30 mouse cellular contexts compared by ENCODE assay signal in genomic region chr5:38302651-38303050, GRCm38 (mm10). TPM values are rescaled to one million over a fixed set of nuclear protein-coding genes. Genes with fewer than 3 reads are reported as not detected.
DNase-seq lines count a peak whose midpoint lies in the region; ATAC-seq and TF ChIP-seq lines count a peak whose summit lies in the region.
"Had no signal": no experiment of that assay in that cellular context is flagged by ENCODE, and none has a peak within 500 bp of the region (broad histone marks: within the 10 kb centered on the region; RNA-seq: fewer than 3 reads in every experiment).

No protein-coding gene starts in this region.

- H3K27ac ChIP-seq in hindbrain, embryonic 10.5 days = peak overlapping the region; percentile 62
- H3K27ac ChIP-seq in hindbrain, embryonic 14.5 days = no peak overlapping the region
- H3K27ac ChIP-seq: embryonic facial prominence, embryonic 13.5 days; hindbrain, embryonic 12.5 days; limb, embryonic 10.5 days; liver, embryonic 15.5 days; stomach, postnatal 0 days had no signal

- no peak for TF ChIP-seq POLR2A in brain, embryonic 14.5 days (IDR thresholded peaks at IDR 0.05; ENCODE audit: borderline replicate concordance, extremely low read depth, insufficient read depth, insufficient read length, poor library complexity, severe bottlenecking)

- no peak for ATAC-seq in hindbrain, embryonic 14.5 days (ENCODE audit: low FRiP score)
- ATAC-seq: activated CD4-positive, CD25-positive, alpha-beta regulatory T cell, adult 4 months; CD4-positive, CD25-positive, alpha-beta regulatory T cell, adult 4 months; forebrain, postnatal 0 days; inflammation-experienced regulatory T-cells, adult 6 months; Patski had no signal

- no peaks in the 10 kb centered on the region for H3K9me3 ChIP-seq in hindbrain, embryonic 10.5 days
- no peaks in the 10 kb centered on the region for H3K9me3 ChIP-seq in hindbrain, embryonic 14.5 days (ENCODE audit: control insufficient read depth, low read length)
- H3K9me3 ChIP-seq: embryonic facial prominence, embryonic 13.5 days; heart, embryonic 12.5 days; hindbrain, embryonic 12.5 days; limb, embryonic 10.5 days; liver, embryonic 15.5 days had no signal

- peaks cover 12% of the 10 kb centered on the region for H3K4me1 ChIP-seq in hindbrain, embryonic 10.5 days (replicated peaks)
- H3K4me1 ChIP-seq in hindbrain, embryonic 14.5 days (replicated peaks; ENCODE audit: control insufficient read depth, insufficient read depth, low read length) = no peaks in the 10 kb centered on the region
- H3K4me1 ChIP-seq: embryonic facial prominence, embryonic 13.5 days; heart, embryonic 12.5 days; hindbrain, embryonic 12.5 days; liver, embryonic 15.5 days had no signal

- no peak overlapping the region for H3K4me3 ChIP-seq in hindbrain, embryonic 10.5 days
- no peak overlapping the region for H3K4me3 ChIP-seq in hindbrain, embryonic 14.5 days (replicated peaks; ENCODE audit: low read length)
- H3K4me3 ChIP-seq: embryonic facial prominence, embryonic 13.5 days; heart, embryonic 12.5 days; hindbrain, embryonic 12.5 days; limb, embryonic 10.5 days; liver, embryonic 15.5 days had no signal

- peaks cover 5% of the 10 kb centered on the region for H3K27me3 ChIP-seq in hindbrain, embryonic 10.5 days (ENCODE audit: insufficient read depth, poor library complexity, severe bottlenecking)
- no peaks in the 10 kb centered on the region for H3K27me3 ChIP-seq in hindbrain, embryonic 14.5 days (ENCODE audit: control insufficient read depth, insufficient read depth, low read length)
- H3K27me3 ChIP-seq: embryonic facial prominence, embryonic 13.5 days; hindbrain, embryonic 12.5 days; liver, embryonic 15.5 days; Patski had no signal

- 27% methylated on average over 12 of the region's 12 CpGs for WGBS in hindbrain, embryonic 10.5 days
- WGBS in hindbrain, embryonic 14.5 days = 17% methylated on average over 12 of the region's 12 CpGs

- no peak for TF ChIP-seq CTCF in brain, embryonic 14.5 days (IDR thresholded peaks at IDR 0.05; ENCODE audit: borderline replicate concordance, extremely low read depth, insufficient read depth, insufficient read length)

- no peaks in the 10 kb centered on the region for H3K36me3 ChIP-seq in hindbrain, embryonic 10.5 days
- H3K36me3 ChIP-seq in hindbrain, embryonic 14.5 days (replicated peaks; ENCODE audit: control insufficient read depth, insufficient read depth) = no peaks in the 10 kb centered on the region
- H3K36me3 ChIP-seq: embryonic facial prominence, embryonic 13.5 days; heart, embryonic 12.5 days; hindbrain, embryonic 12.5 days; limb, embryonic 10.5 days; liver, embryonic 15.5 days had no signal

- no peak overlapping the region for H3K4me2 ChIP-seq in hindbrain, embryonic 14.5 days (replicated peaks)
- H3K4me2 ChIP-seq: embryonic facial prominence, embryonic 13.5 days; heart, embryonic 12.5 days; hindbrain, embryonic 12.5 days; liver, embryonic 15.5 days; midbrain, embryonic 11.5 days had no signal

- DNase-seq in cerebellum, postnatal 10 days = peak; percentile 30 to 32
- DNase-seq in cerebellum, adult 18-20 months = no peak
- DNase-seq in hindbrain, embryonic 10.5 days (ENCODE audit: low spot score) = peak; percentile 18
- no peak for DNase-seq in hindbrain, embryonic 14.5 days (ENCODE audit: low spot score)
- DNase-seq in 3T3-L1 (ENCODE audit: low read depth, low spot score) = peak; percentile 26
- DNase-seq in brain, embryonic 14.5 days (ENCODE audit: low read depth) = peak; percentile 41
- DNase-seq in lung, postnatal 10 days = no peak
- DNase-seq: adrenal gland, adult 8-10 months; cerebellum, adult 8-10 months; forebrain, postnatal 0 days; gastrocnemius, postnatal 25 days; heart, adult 18-20 months; heart, postnatal 10 days; kidney, adult 8-10 months; kidney, postnatal 14 days; liver; right cerebral cortex, postnatal 14 days; thymus, postnatal 25 days had no signal

- H3K9ac ChIP-seq in hindbrain, embryonic 14.5 days = no peak overlapping the region
- H3K9ac ChIP-seq: embryonic facial prominence, embryonic 13.5 days; forebrain, postnatal 0 days; heart, embryonic 12.5 days; hindbrain, embryonic 12.5 days; liver, embryonic 15.5 days had no signal

RNA-seq across cellular contexts. Expression of gene Drd5, which starts 16.5 kb away (rescaled TPM):
- polyA plus RNA-seq in hindbrain, embryonic 10.5 days (2016; fragmentation: Nextera tagmentation; extraction: Ambion mirVana) = not detected in 2 replicates
- 0.46 and 0.69 TPM in 2 replicates for polyA plus RNA-seq in hindbrain, embryonic 14.5 days (2014; fragmentation: Nextera tagmentation; extraction: Ambion mirVana)
- polyA plus RNA-seq in brain, embryonic 14.5 days (2012; rRNA removed) = 0.22 and 0.28 TPM in 2 replicates
- polyA plus RNA-seq: activated CD4-positive, CD25-positive, alpha-beta regulatory T cell, adult 4 months; heart, embryonic 12.5 days; limb, embryonic 10.5 days; liver, embryonic 15.5 days; lung, embryonic 16.5 days; Patski; stomach, postnatal 0 days had no signal

RNA-seq across cellular contexts. Expression of gene Otop1, which starts 26.9 kb away (rescaled TPM):
- polyA plus RNA-seq in hindbrain, embryonic 10.5 days (2016; fragmentation: Nextera tagmentation; extraction: Ambion mirVana) = 0.06 and 0.07 TPM in 2 replicates
- polyA plus RNA-seq in hindbrain, embryonic 14.5 days (2014; fragmentation: Nextera tagmentation; extraction: Ambion mirVana) = not detected in 2 replicates
- 0.05 TPM in 1 of 2 replicates, not detected in the other for polyA plus RNA-seq in brain, embryonic 14.5 days (2012; rRNA removed)
- polyA plus RNA-seq: activated CD4-positive, CD25-positive, alpha-beta regulatory T cell, adult 4 months; CD4-positive, CD25-positive, alpha-beta regulatory T cell, adult 4 months; embryonic facial prominence, embryonic 13.5 days; forebrain, postnatal 0 days; heart, embryonic 12.5 days; inflammation-experienced regulatory T-cells, adult 6 months; liver, embryonic 15.5 days; lung, embryonic 16.5 days; midbrain, embryonic 11.5 days; Patski had no signal

RNA-seq across cellular contexts. Expression of gene Tmem128, which starts 42.7 kb away (rescaled TPM):
- 81.7 and 93.4 TPM in 2 replicates for polyA plus RNA-seq in hindbrain, embryonic 10.5 days (2016; fragmentation: Nextera tagmentation; extraction: Ambion mirVana)
- polyA plus RNA-seq in hindbrain, embryonic 14.5 days (2014; fragmentation: Nextera tagmentation; extraction: Ambion mirVana) = 99.6 and 102 TPM in 2 replicates
- polyA plus RNA-seq in brain, embryonic 14.5 days (2012; rRNA removed) = 62.7 and 84.1 TPM in 2 replicates

Comparison
In these comparisons a context has a peak if more than half of its experiments do, and no peak if none do; other contexts are left out.
1. DNase-seq: peak in cerebellum, postnatal 10 days (2 of 2), hindbrain, embryonic 10.5 days (single experiment), 3T3-L1 (single experiment) and brain, embryonic 14.5 days (single experiment); none in cerebellum, adult 18-20 months (0 of 2), hindbrain, embryonic 14.5 days (single experiment) and lung, postnatal 10 days (single experiment).